Mouse (Mus musculus): ENCODE results near the gene Fam120a. TPM values are rescaled to one million over a fixed set of nuclear protein-coding genes. Genes with fewer than 3 reads are reported as not detected.

Gene Fam120a
- polyA plus RNA-seq, 1 experiment from 2014 or later: 17.3 TPM

Other genes starting within 250 kb of the Fam120a start
- gene Phf2, start 96.9 kb downstream of the Fam120a start, polyA plus RNA-seq (2016; fragmentation: Nextera tagmentation; extraction: Ambion mirVana): 9.9 and 10.5 TPM in 2 replicates
- 1.3 and 1.6 TPM in 2 replicates for gene Wnk2, start 180.0 kb upstream of the Fam120a start, polyA plus RNA-seq (2016; fragmentation: Nextera tagmentation; extraction: Ambion mirVana)
- 31.4 and 35.3 TPM in 2 replicates for gene Ninj1, start 219.5 kb upstream of the Fam120a start, polyA plus RNA-seq (2016; fragmentation: Nextera tagmentation; extraction: Ambion mirVana)
- gene Card19, start 248.0 kb upstream of the Fam120a start, polyA plus RNA-seq (2016; fragmentation: Nextera tagmentation; extraction: Ambion mirVana): 43.5 and 45.2 TPM in 2 replicates

Measured in limb, embryonic 12.5 days (tissue).